Mouse (Mus musculus) layer of hippocampus, postnatal 14 days (tissue): Measurements from ENCODE around the gene Nrros. TPM values are rescaled to one million over a fixed set of nuclear protein-coding genes. Genes with fewer than 3 reads are reported as not detected.

Experiments
- DNase-seq, 2 experiments: peaks; one replicate each; pipeline ENCODE4 v3.0.0; 2021 to 2022; ENCODE audit warnings: low spot score in 2 of 2, mixed read lengths in 1 of 2
- total RNA-seq, 2 experiments: library from RNA; stranded (reverse); gene quantifications; 2 replicates each; pipeline ENCODE4 v1.2.3; 2021

Gene Nrros
- total RNA-seq, 2 experiments from 2014 or later = 10.6 to 11.7 TPM

- DNase-seq = no peak
Observed at GRCm38 (mm10) chr16:32163891-32164290, 1.5 kb downstream of the Nrros start.

GRCm38 (mm10) chr16:32163392-32163791, 2.0 kb downstream of the Nrros start:
- DNase-seq = no peak

- no peak for DNase-seq
Observed at GRCm38 (mm10) chr16:32160742-32161323, 4.6 kb downstream of the Nrros start.

GRCm38 (mm10) chr16:32158966-32159365, 6.4 kb downstream of the Nrros start:
- no peak for DNase-seq

- no peak for DNase-seq
Observed at GRCm38 (mm10) chr16:32157369-32157768, 8.0 kb downstream of the Nrros start.

GRCm38 (mm10) chr16:32156719-32157118, 8.7 kb downstream of the Nrros start:
- DNase-seq = no peak

- DNase-seq = peak; percentile 70 to 83
Observed at GRCm38 (mm10) chr16:32154437-32154836, 11.0 kb downstream of the Nrros start.

- DNase-seq = no peak
Observed at GRCm38 (mm10) chr16:32153976-32154375, 11.4 kb downstream of the Nrros start.

GRCm38 (mm10) chr16:32147589-32148207, 17.7 kb downstream of the Nrros start:
- DNase-seq = no peak

- no peak for DNase-seq
Observed at GRCm38 (mm10) chr16:32144592-32144991, 20.8 kb downstream of the Nrros start.

GRCm38 (mm10) chr16:32143766-32144165, 21.6 kb downstream of the Nrros start:
- no peak for DNase-seq

- DNase-seq = peak in 1 of 2 experiments; percentile 67
Observed at GRCm38 (mm10) chr16:32138954-32139353, 26.4 kb downstream of the Nrros start.

GRCm38 (mm10) chr16:32135842-32136357, 29.5 kb downstream of the Nrros start:
- no peak for DNase-seq

- DNase-seq = no peak
Observed at GRCm38 (mm10) chr16:32133148-32133547, 32.2 kb downstream of the Nrros start.

- DNase-seq = no peak
Observed at GRCm38 (mm10) chr16:32130190-32130826, 35.1 kb downstream of the Nrros start.

GRCm38 (mm10) chr16:32129449-32130189, 35.8 kb downstream of the Nrros start:
- DNase-seq = no peak

- DNase-seq = no peak
Observed at GRCm38 (mm10) chr16:32127046-32127445, 38.3 kb downstream of the Nrros start.

GRCm38 (mm10) chr16:32125364-32125763, 40.0 kb downstream of the Nrros start:
- no peak for DNase-seq

GRCm38 (mm10) chr16:32124444-32125335, 40.7 kb downstream of the Nrros start:
- no peak for DNase-seq

- DNase-seq = no peak
Observed at GRCm38 (mm10) chr16:32124020-32124419, 41.4 kb downstream of the Nrros start.

- DNase-seq = no peak
Observed at GRCm38 (mm10) chr16:32120454-32120853, 44.9 kb downstream of the Nrros start.
